Mouse (Mus musculus) hindbrain, postnatal 0 days (tissue): ENCODE results near the gene Mrln. TPM values are rescaled to one million over a fixed set of nuclear protein-coding genes. Genes with fewer than 3 reads are reported as not detected.

ENCODE experiments used
- ATAC-seq: fragments of 200-750 bp; cut with Nextera tagmentation; 2 replicates; pipeline ENCODE4 v1.8.0; 2017; ENCODE audit warnings: mild to moderate bottlenecking, moderate TSS enrichment, moderate library complexity
- DNase-seq: peaks from one replicate; pipeline ENCODE4 v3.0.0-alpha.2; 2015; ENCODE audit warnings: low spot score
- H3K27ac ChIP-seq: fragments of 300-500 bp; sonication (generic); 2 replicates; pipeline ENCODE4 v1.5.1; 2014; ENCODE audit warnings: mild to moderate bottlenecking
- H3K27me3 ChIP-seq: fragments of 300-500 bp; sonication (generic); 2 replicates; pipeline ENCODE4 v1.6.1; 2014; ENCODE audit warnings: low read length, mixed read lengths; ENCODE audit not compliant: insufficient read depth
- H3K36me3 ChIP-seq: fragments of 300-500 bp; sonication (generic); 2 replicates; pipeline ENCODE4 v1.6.1; 2014; ENCODE audit warnings: low read length, mixed read lengths; ENCODE audit not compliant: insufficient read depth
- H3K4me1 ChIP-seq: fragments of 300-500 bp; sonication (generic); 2 replicates; pipeline ENCODE4 v1.6.1; 2014; ENCODE audit warnings: antibody characterized with exemption, low read length, mixed read lengths; ENCODE audit not compliant: insufficient read depth
- H3K4me2 ChIP-seq: fragments of 300-500 bp; sonication (generic); 2 replicates; pipeline ENCODE4 v1.6.1; 2014; ENCODE audit warnings: low read depth, mild to moderate bottlenecking, low read length, moderate library complexity, mixed read lengths
- H3K4me3 ChIP-seq: fragments of 300-500 bp; sonication (generic); 2 replicates; pipeline ENCODE4 v1.5.1; 2014; ENCODE audit warnings: low read length
- H3K9ac ChIP-seq: fragments of 300-500 bp; sonication (generic); replicated peaks from 2 replicates; pipeline ENCODE4 v1.6.1; 2014; ENCODE audit warnings: mild to moderate bottlenecking, low read length, moderate library complexity, mixed read lengths
- H3K9me3 ChIP-seq: fragments of 300-500 bp; sonication (generic); 2 replicates; pipeline ENCODE4 v1.6.1; 2016; ENCODE audit warnings: low read length, mixed read lengths
- CTCF ChIP-seq: IDR thresholded peaks from 2 replicates; pipeline ENCODE4 v1.5.1; 2016; ENCODE audit warnings: antibody characterized with exemption, control low read depth, low read depth
- WGBS: fragments of 180-500 bp; shearing (Covaris S2); extraction: QIAGEN DNeasy Blood & Tissue Kit; methylation state at CpG from one replicate; pipeline ENCODE4 v1.1.7; 2014; 5-methylcytosine and 5-hydroxymethylcytosine counted together
- polyA plus RNA-seq: library from polyadenylated mRNA; unstranded; fragments of >200 nt; fragmentation: Nextera tagmentation; extraction: Ambion mirVana; gene quantifications from 2 replicates; pipeline ENCODE4 v1.2.1, GENCODE M21; 2015
- total RNA-seq: library from RNA; depleted of rRNA; stranded (reverse); fragments of >200 nt; gene quantifications from 2 replicates; pipeline ENCODE4 v1.2.3, GENCODE M21; 2014

Gene Mrln
- total and polyA plus RNA-seq, 2 experiments from 2014 or later = 3.3 to 5.3 TPM

DNA sequence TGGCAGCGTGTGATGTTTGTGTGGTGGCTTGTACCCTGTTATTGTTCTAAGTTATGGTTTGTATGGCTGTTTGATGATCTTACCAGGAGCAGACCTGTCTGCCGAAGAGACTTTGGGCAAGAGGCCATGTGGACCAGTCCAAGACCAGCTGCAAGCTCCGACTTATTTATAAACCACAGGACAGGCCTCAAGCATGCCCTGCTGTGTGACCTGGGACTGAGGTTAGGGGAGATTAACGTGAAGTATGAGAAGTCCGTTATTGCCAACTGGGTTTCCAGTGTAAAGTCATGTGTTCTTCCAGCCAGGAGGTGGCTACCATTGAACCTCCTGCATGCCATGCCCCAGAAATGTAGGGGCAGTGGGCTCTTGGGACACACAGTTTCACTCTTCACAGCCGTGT lies 25.9 kb downstream of the Mrln start:
- Histone ChIP-seq H3K9ac (no peak overlapping the region), H3K27me3 (no peaks in the 10 kb centered on the region), H3K4me3 (no peak overlapping the region), H3K9me3 (no peaks in the 10 kb centered on the region), H3K4me1 (no peaks in the 10 kb centered on the region), H3K27ac (no peak overlapping the region), H3K36me3 (no peaks in the 10 kb centered on the region), H3K4me2 (no peak overlapping the region)
- WGBS = 81% methylated on average over 6 of the region's 6 CpGs
- ATAC-seq (no peak), DNase-seq (no peak)
- no peak for TF ChIP-seq CTCF

GRCm38 (mm10) chr10:70237936-70238335 lies 33.5 kb downstream of the Mrln start:
- Histone ChIP-seq H3K9me3 (no peaks in the 10 kb centered on the region), H3K4me3 (no peak overlapping the region), H3K27ac (no peak overlapping the region), H3K36me3 (no peaks in the 10 kb centered on the region), H3K4me1 (no peaks in the 10 kb centered on the region), H3K9ac (no peak overlapping the region), H3K27me3 (no peaks in the 10 kb centered on the region), H3K4me2 (no peak overlapping the region)
- no peak for DNase-seq
- no peak for TF ChIP-seq CTCF
- 80% methylated on average over 2 of the region's 2 CpGs for WGBS
- no peak for ATAC-seq

GRCm38 (mm10) chr10:70242751-70243444 lies 38.4 kb downstream of the Mrln start:
- H3K4me1 ChIP-seq = no peaks in the 10 kb centered on the region; the same call in 1 of the 2 replicates
- no peak overlapping the region for H3K27ac ChIP-seq
- DNase-seq = no peak
- WGBS = 48% methylated on average over 8 of the region's 8 CpGs
- H3K9ac ChIP-seq = no peak overlapping the region
- no peaks in the 10 kb centered on the region for H3K36me3 ChIP-seq
- no peak overlapping the region for H3K4me3 ChIP-seq
- H3K27me3 ChIP-seq = no peaks in the 10 kb centered on the region
- TF ChIP-seq CTCF = no peak
- no peaks in the 10 kb centered on the region for H3K9me3 ChIP-seq
- no peak for ATAC-seq
- H3K4me2 ChIP-seq = no peak overlapping the region

- H3K9ac ChIP-seq = peak within 1 kb of the TSS; percentile 72
- TF ChIP-seq CTCF = peak; percentile 65
- H3K4me1 ChIP-seq = no peaks in the 10 kb centered on the region; the same call in 1 of the 2 replicates
- DNase-seq (peak; percentile 76), ATAC-seq (peak; percentile 95)
- no peaks in the 10 kb centered on the region for H3K9me3 ChIP-seq
- peak within 1 kb of the TSS; percentile 48; the same call in 1 of the 2 replicates for H3K27ac ChIP-seq
- no peaks in the 10 kb centered on the region for H3K36me3 ChIP-seq
- under 1% methylated on average over 49 of the region's 54 CpGs for WGBS
- H3K4me2 ChIP-seq = peak within 1 kb of the TSS; percentile 99
- no peaks in the 10 kb centered on the region for H3K27me3 ChIP-seq
- H3K4me3 ChIP-seq = peak within 1 kb of the TSS; percentile 72
These were observed 40.6 kb downstream of the Mrln start, which contains the start of gene Slc16a9 for GRCm38 (mm10) chr10:70244921-70245558. Gene Slc16a9, plus strand, starts transcription at chr10:70245100.

DNA sequence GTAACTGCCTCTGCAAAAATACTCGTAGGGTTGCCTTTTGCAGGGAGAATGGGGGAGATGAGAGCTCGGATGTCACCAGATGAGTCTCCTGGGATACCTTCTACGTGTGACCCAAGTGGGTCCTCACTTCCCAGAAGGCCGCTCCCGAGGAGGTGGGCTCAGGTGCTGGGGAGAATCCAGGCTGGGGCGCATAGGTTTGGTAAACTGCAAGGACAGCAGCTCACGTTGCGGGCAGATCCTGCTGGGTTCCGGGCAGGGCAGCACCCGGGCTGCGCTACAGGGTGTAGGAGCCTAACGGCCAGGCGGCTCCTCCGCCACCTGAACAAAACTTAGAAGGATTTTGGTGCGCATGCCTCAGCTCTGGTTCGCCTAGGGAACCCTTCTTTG lies 41.1 kb downstream of the Mrln start:
- ATAC-seq (no peak), DNase-seq (peak; percentile 22)
- no peaks in the 10 kb centered on the region for H3K9me3 ChIP-seq
- peak overlapping the region; percentile 99 for H3K4me2 ChIP-seq
- H3K27me3 ChIP-seq = no peaks in the 10 kb centered on the region
- peak overlapping the region; percentile 72 for H3K4me3 ChIP-seq
- TF ChIP-seq CTCF = no peak
- H3K27ac ChIP-seq = peak overlapping the region; percentile 48; the same call in 1 of the 2 replicates
- no peaks in the 10 kb centered on the region; the same call in 1 of the 2 replicates for H3K4me1 ChIP-seq
- no peaks in the 10 kb centered on the region for H3K36me3 ChIP-seq
- H3K9ac ChIP-seq = peak overlapping the region; percentile 72
- 2% methylated on average over 16 of the region's 16 CpGs for WGBS

DNA sequence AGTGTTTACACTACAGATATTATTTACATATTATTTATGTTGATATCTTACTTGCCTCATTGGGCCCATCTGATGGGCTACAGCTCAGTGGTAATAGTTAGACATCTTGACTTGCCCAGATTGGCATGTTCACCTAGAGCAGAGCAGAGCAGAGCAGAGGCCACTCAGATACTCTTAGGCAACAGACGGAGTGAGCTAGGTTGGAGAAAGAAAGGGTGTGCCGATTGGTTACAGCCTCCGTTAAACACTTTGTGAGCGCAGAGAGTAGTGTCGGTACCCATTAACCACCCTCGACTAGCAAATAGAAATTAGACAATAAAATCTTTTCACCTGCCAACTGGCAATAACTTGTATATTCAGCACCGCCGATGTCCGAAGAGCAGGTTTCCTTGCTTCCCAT lies 41.6 kb downstream of the Mrln start:
- no peak for ATAC-seq

More for the DNA sequence above, 41.6 kb downstream of the Mrln start:
- TF ChIP-seq CTCF = no peak
- Histone ChIP-seq H3K4me1 (no peaks in the 10 kb centered on the region; the same call in 1 of the 2 replicates), H3K9ac (peak overlapping the region; percentile 72; the same call in 1 of the 2 replicates), H3K4me3 (peak overlapping the region; percentile 72), H3K27me3 (no peaks in the 10 kb centered on the region), H3K36me3 (no peaks in the 10 kb centered on the region), H3K9me3 (no peaks in the 10 kb centered on the region), H3K27ac (no peak overlapping the region), H3K4me2 (peak overlapping the region; percentile 99)
- WGBS = 34% methylated on average over 9 of the region's 9 CpGs
- no peak for DNase-seq
